Mouse (Mus musculus) liver, embryonic 13.5 days (tissue): Measurements from ENCODE around the gene Arpc3. TPM values are rescaled to one million over a fixed set of nuclear protein-coding genes. Genes with fewer than 3 reads are reported as not detected.

ENCODE experiments used
- ATAC-seq: fragments of 200-750 bp; cut with Nextera tagmentation; 2 replicates; pipeline ENCODE4 v1.8.0; 2017; ENCODE audit warnings: low read depth, mild to moderate bottlenecking, moderate number of reproducible peaks, moderate library complexity
- DNase-seq: peaks from one replicate; pipeline ENCODE4 v3.0.0; 2022
- H3K27ac ChIP-seq: fragments of 300-500 bp; sonication (generic); 2 replicates; pipeline ENCODE4 v1.5.1; 2015; ENCODE audit warnings: moderate library complexity, mild to moderate bottlenecking, inconsistent platforms
- H3K27me3 ChIP-seq: fragments of 300-500 bp; sonication (generic); 2 replicates; pipeline ENCODE4 v1.6.1; 2015; ENCODE audit warnings: mild to moderate bottlenecking, inconsistent platforms
- H3K36me3 ChIP-seq: fragments of 300-500 bp; sonication (generic); 2 replicates; pipeline ENCODE4 v1.6.1; 2015; ENCODE audit warnings: mild to moderate bottlenecking, inconsistent platforms
- H3K4me1 ChIP-seq: fragments of 300-500 bp; sonication (generic); replicated peaks from 2 replicates; pipeline ENCODE4 v1.6.1; 2015; ENCODE audit warnings: inconsistent platforms
- H3K4me2 ChIP-seq: fragments of 300-500 bp; sonication (generic); 2 replicates; pipeline ENCODE4 v1.6.1; 2015; ENCODE audit warnings: inconsistent platforms, mild to moderate bottlenecking, moderate library complexity
- H3K4me3 ChIP-seq: fragments of 300-500 bp; sonication (generic); replicated peaks from 2 replicates; pipeline ENCODE4 v1.5.1; 2015; ENCODE audit warnings: mild to moderate bottlenecking, inconsistent platforms
- H3K9ac ChIP-seq: fragments of 300-500 bp; sonication (generic); 2 replicates; pipeline ENCODE4 v1.6.1; 2015; ENCODE audit warnings: mild to moderate bottlenecking, inconsistent platforms
- H3K9me3 ChIP-seq: fragments of 300-500 bp; sonication (generic); replicated peaks from 2 replicates; pipeline ENCODE4 v1.6.1; 2016; ENCODE audit warnings: inconsistent platforms
- WGBS: fragments of 180-500 bp; shearing (Covaris S2); methylation state at CpG from one replicate; pipeline ENCODE4 v1.1.7; 2015; ENCODE audit not compliant: insufficient replicate concordance; 5-methylcytosine and 5-hydroxymethylcytosine counted together
- polyA plus RNA-seq: library from polyadenylated mRNA; unstranded; fragments of >200 nt; fragmentation: Nextera tagmentation; extraction: Ambion mirVana; gene quantifications from 2 replicates; pipeline ENCODE4 v1.2.1, GENCODE M21; 2015

The Arpc3 gene
- polyA plus RNA-seq, 1 experiment from 2014 or later: 103 TPM

GRCm38 (mm10) chr5:122400628-122401302, 9.1 kb downstream of the Arpc3 start:
- Histone ChIP-seq H3K27ac (no peak overlapping the region), H3K27me3 (no peaks in the 10 kb centered on the region), H3K36me3 (peaks cover 90% of the 10 kb centered on the region), H3K4me3 (no peak overlapping the region), H3K9me3 (no peaks in the 10 kb centered on the region), H3K4me2 (no peak overlapping the region), H3K9ac (no peak overlapping the region), H3K4me1 (peaks cover 10% of the 10 kb centered on the region; the same call in 1 of the 2 replicates)
- WGBS: 77% methylated on average over 18 of the region's 18 CpGs
- DNase-seq: no peak
- no peak for ATAC-seq

GRCm38 (mm10) chr5:122401303-122401640, 9.6 kb downstream of the Arpc3 start:
- Histone ChIP-seq H3K27ac (no peak overlapping the region), H3K36me3 (peaks cover 95% of the 10 kb centered on the region), H3K27me3 (no peaks in the 10 kb centered on the region), H3K9me3 (no peaks in the 10 kb centered on the region), H3K9ac (no peak overlapping the region), H3K4me3 (no peak overlapping the region), H3K4me2 (no peak overlapping the region), H3K4me1 (peaks cover 10% of the 10 kb centered on the region; the same call in 1 of the 2 replicates)
- DNase-seq: peak; percentile 34
- 0 out of 2 replicates have a peak, but pooled peaks have one; percentile 38 for ATAC-seq
- WGBS: 38% methylated on average over 8 of the region's 8 CpGs

DNA sequence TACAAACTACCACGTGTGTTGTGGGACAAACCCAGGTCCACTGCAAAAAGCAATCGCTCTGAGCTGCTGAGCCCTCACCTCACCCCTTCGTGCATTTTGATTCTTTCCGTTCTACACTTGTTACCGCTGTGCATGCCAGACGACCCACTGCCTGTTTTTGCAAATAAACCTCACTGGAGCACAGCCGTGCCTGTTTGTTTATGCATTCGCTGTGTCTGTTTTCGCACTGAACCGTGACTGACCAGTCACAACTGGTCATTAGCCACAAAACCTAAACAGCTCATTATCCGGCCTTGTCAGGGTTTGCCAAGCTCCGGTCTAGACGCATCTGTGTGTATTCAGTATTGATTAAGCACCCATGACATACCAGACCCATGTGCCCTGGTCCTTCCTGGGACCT, 10.5 kb downstream of the Arpc3 start:
- Histone ChIP-seq H3K36me3 (peaks cover 96% of the 10 kb centered on the region), H3K27me3 (no peaks in the 10 kb centered on the region), H3K9ac (no peak overlapping the region), H3K4me3 (no peak overlapping the region), H3K4me1 (peaks cover 10% of the 10 kb centered on the region; the same call in 1 of the 2 replicates), H3K9me3 (no peaks in the 10 kb centered on the region), H3K4me2 (no peak overlapping the region), H3K27ac (no peak overlapping the region)
- DNase-seq (no peak), ATAC-seq (no peak)
- WGBS: 87% methylated on average over 13 of the region's 13 CpGs

DNA sequence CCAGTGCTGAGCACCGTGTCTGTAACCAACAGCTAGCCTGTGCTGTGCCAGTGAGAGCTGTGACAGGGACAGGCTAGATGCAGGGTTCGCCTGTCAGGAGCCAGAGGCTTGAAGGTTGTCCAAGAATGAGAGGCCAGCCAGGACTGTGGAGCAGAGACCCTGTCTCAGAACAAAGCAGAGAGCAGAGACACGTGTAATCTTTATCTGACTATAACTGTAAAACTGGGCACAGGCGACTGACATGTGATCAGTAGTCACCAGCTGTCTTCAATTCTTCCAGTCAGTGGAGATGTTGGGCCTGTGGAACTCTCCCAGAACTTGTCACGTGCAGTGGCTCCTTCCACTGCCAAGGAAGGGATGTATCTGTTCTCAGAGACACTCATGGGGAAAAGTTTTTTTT, 11.1 kb downstream of the Arpc3 start:
- peaks cover 94% of the 10 kb centered on the region for H3K36me3 ChIP-seq
- H3K4me1 ChIP-seq: peaks cover 7% of the 10 kb centered on the region; the same call in 1 of the 2 replicates
- no peak overlapping the region for H3K4me2 ChIP-seq
- H3K9me3 ChIP-seq: no peaks in the 10 kb centered on the region
- ATAC-seq (no peak), DNase-seq (no peak)
- no peak overlapping the region for H3K27ac ChIP-seq
- WGBS: 78% methylated on average over 5 of the region's 5 CpGs
- no peak overlapping the region for H3K9ac ChIP-seq
- no peaks in the 10 kb centered on the region for H3K27me3 ChIP-seq
- H3K4me3 ChIP-seq: no peak overlapping the region

DNA sequence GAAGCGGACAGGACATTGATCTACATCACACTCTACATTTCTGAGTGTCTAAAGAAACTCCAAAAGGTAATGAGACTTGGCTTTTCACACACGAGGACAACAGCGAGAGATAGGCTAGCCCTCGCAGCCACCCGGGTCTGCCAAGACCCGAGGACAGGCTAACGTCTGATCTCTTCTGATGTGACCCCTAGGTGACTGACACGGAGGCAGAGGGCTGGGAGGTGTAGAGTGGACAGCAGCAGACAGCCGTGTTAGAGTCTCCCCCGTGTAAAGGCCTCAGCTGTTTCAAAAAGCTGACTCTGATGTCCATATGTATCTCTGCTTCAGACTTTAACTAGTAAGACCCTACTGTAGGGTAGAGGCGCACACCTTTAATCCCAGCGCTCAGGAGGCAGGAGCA, 11.7 kb downstream of the Arpc3 start:
- Histone ChIP-seq H3K27ac (no peak overlapping the region), H3K36me3 (peaks cover 88% of the 10 kb centered on the region), H3K4me3 (no peak overlapping the region), H3K9me3 (no peaks in the 10 kb centered on the region), H3K9ac (no peak overlapping the region), H3K4me2 (no peak overlapping the region), H3K4me1 (peaks cover 3% of the 10 kb centered on the region; the same call in 1 of the 2 replicates), H3K27me3 (no peaks in the 10 kb centered on the region)
- DNase-seq (no peak), ATAC-seq (no peak)
- 88% methylated on average over 12 of the region's 12 CpGs for WGBS

- WGBS: 81% methylated on average over 10 of the region's 10 CpGs
- no peak overlapping the region for H3K9ac ChIP-seq
- no peaks in the 10 kb centered on the region for H3K4me1 ChIP-seq
- no peak overlapping the region for H3K4me3 ChIP-seq
- H3K27me3 ChIP-seq: no peaks in the 10 kb centered on the region
- peaks cover 77% of the 10 kb centered on the region for H3K36me3 ChIP-seq
- H3K4me2 ChIP-seq: no peak overlapping the region
- no peak overlapping the region for H3K27ac ChIP-seq
- DNase-seq (no peak), ATAC-seq (no peak; the same call in 1 of the 2 replicates)
- no peaks in the 10 kb centered on the region for H3K9me3 ChIP-seq
Observed at GRCm38 (mm10) chr5:122405537-122405936, 13.9 kb downstream of the Arpc3 start.

- H3K27me3 ChIP-seq: no peaks in the 10 kb centered on the region
- H3K27ac ChIP-seq: no peak overlapping the region
- no peak overlapping the region for H3K4me3 ChIP-seq
- H3K4me2 ChIP-seq: no peak overlapping the region
- DNase-seq (no peak), ATAC-seq (no peak)
- 0 out of 2 replicates have a peak, but pooled peaks cover 4% of the 10 kb centered on the region for H3K4me1 ChIP-seq
- WGBS: 77% methylated on average over 19 of the region's 19 CpGs
- no peaks in the 10 kb centered on the region for H3K9me3 ChIP-seq
- peaks cover 37% of the 10 kb centered on the region for H3K36me3 ChIP-seq
- H3K9ac ChIP-seq: no peak overlapping the region
Observed at GRCm38 (mm10) chr5:122409692-122410645, 18.3 kb downstream of the Arpc3 start.

GRCm38 (mm10) chr5:122411892-122412291, 20.2 kb downstream of the Arpc3 start:
- ATAC-seq (no peak), DNase-seq (no peak)
- Histone ChIP-seq H3K4me3 (no peak overlapping the region), H3K4me2 (no peak overlapping the region), H3K9me3 (no peaks in the 10 kb centered on the region), H3K27me3 (no peaks in the 10 kb centered on the region), H3K36me3 (peaks cover 18% of the 10 kb centered on the region), H3K9ac (no peak overlapping the region), H3K4me1 (0 out of 2 replicates have a peak, but pooled peaks cover 4% of the 10 kb centered on the region), H3K27ac (no peak overlapping the region)
- 67% methylated on average over 5 of the region's 5 CpGs for WGBS

GRCm38 (mm10) chr5:122412826-122413225, 21.1 kb downstream of the Arpc3 start:
- no peak overlapping the region for H3K4me3 ChIP-seq
- H3K4me2 ChIP-seq: no peak overlapping the region
- no peak overlapping the region for H3K27ac ChIP-seq
- no peak for DNase-seq
- ATAC-seq: no peak
- peaks cover 11% of the 10 kb centered on the region for H3K36me3 ChIP-seq
- 0 out of 2 replicates have a peak, but pooled peaks cover 4% of the 10 kb centered on the region for H3K4me1 ChIP-seq
- 47% methylated on average over 6 of the region's 6 CpGs for WGBS
- no peaks in the 10 kb centered on the region for H3K9me3 ChIP-seq
- H3K27me3 ChIP-seq: no peaks in the 10 kb centered on the region
- H3K9ac ChIP-seq: no peak overlapping the region

DNA sequence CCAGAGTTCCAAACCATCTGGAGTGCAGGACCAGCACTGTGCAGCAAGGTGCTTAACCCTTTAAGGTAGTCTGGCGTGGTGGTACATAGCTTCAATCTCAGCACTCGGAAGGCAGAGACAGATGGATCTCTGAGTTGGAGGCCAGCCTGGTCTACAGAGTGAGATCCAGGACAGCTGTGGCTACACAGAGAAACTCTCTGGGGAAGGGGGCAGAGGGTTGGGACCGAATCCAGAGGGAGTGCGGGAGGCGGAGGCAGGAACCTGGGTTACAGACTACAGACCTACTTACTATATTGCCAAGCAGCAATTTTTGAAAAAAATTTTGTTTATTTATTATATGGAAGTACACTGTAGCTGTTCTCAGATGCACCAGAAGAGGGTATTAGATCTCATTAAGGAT, 22.7 kb downstream of the Arpc3 start:
- H3K36me3 ChIP-seq: peaks cover 11% of the 10 kb centered on the region
- H3K4me1 ChIP-seq: 0 out of 2 replicates have a peak, but pooled peaks cover 4% of the 10 kb centered on the region
- H3K4me2 ChIP-seq: no peak overlapping the region
- DNase-seq (no peak), ATAC-seq (no peak)
- no peak overlapping the region for H3K27ac ChIP-seq
- no peaks in the 10 kb centered on the region for H3K27me3 ChIP-seq
- H3K9me3 ChIP-seq: no peaks in the 10 kb centered on the region
- no peak overlapping the region for H3K4me3 ChIP-seq
- no peak overlapping the region for H3K9ac ChIP-seq
- WGBS: 85% methylated on average over 5 of the region's 5 CpGs

DNA sequence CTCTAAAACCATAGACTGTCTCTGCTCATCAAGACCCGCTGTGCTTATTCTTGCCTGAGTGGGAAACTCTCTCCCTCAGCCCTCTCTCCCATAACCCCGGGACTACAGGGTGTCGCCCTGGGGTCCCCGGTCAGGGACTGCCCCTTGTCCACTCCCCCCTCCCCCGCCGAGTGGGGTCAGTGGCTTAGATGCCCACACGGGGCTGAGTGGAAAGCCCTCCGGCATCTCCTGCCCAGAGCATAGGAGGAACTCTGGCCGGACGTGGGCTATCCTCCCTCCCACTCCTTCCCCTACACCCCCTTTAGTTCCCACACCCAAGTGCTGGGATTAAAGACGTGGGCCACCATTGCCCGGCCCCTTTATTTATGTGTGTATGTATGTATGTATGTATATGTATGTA, 23.8 kb downstream of the Arpc3 start:
- H3K9ac ChIP-seq: no peak overlapping the region
- DNase-seq (no peak), ATAC-seq (no peak)
- no peaks in the 10 kb centered on the region for H3K9me3 ChIP-seq
- H3K27ac ChIP-seq: no peak overlapping the region
- no peaks in the 10 kb centered on the region for H3K36me3 ChIP-seq
- no peaks in the 10 kb centered on the region for H3K27me3 ChIP-seq
- peaks cover 5% of the 10 kb centered on the region for H3K4me1 ChIP-seq
- 68% methylated on average over 12 of the region's 12 CpGs for WGBS
- no peak overlapping the region for H3K4me3 ChIP-seq
- no peak overlapping the region for H3K4me2 ChIP-seq
